Mouse (Mus musculus) myocyte (in vitro differentiated cells): ENCODE results near the gene Ntf5. TPM values are rescaled to one million over a fixed set of nuclear protein-coding genes. Genes with fewer than 3 reads are reported as not detected.
A peak's percentile ranks its signal among the peaks of the same experiment; 100 is the strongest.
"Not testable (repeated sequence)": the region's sequence is repeated elsewhere in the genome, so short reads cannot be mapped to it uniquely, and the experiment has no call there.

Experiments
- H3K27me3 ChIP-seq: one replicate; pipeline ENCODE4 v1.6.1; 2011; ENCODE audit not compliant: control insufficient read depth, insufficient read depth, insufficient read length
- H3K36me3 ChIP-seq: one replicate; pipeline ENCODE4 v1.6.1; 2011; ENCODE audit not compliant: control insufficient read depth, insufficient read depth
- H3K4me2 ChIP-seq: one replicate; pipeline ENCODE4 v1.6.1; 2011; ENCODE audit warnings: low read depth, control low read depth
- H3K4me3 ChIP-seq: one replicate; pipeline ENCODE4 v1.5.1; 2011; ENCODE audit warnings: mild to moderate bottlenecking, control low read depth, moderate library complexity
- H3K79me2 ChIP-seq: one replicate; pipeline ENCODE4 v1.6.1; 2011; ENCODE audit not compliant: control insufficient read depth, insufficient read depth
- H3ac ChIP-seq: one replicate; pipeline ENCODE4 v1.6.1; 2011; ENCODE audit not compliant: control insufficient read depth, insufficient read length
- CEBPB ChIP-seq: IDR thresholded peaks from 2 replicates; pipeline ENCODE4 v1.6.1; 2011; ENCODE audit warnings: mild to moderate bottlenecking, moderate library complexity; ENCODE audit not compliant: poor library complexity, insufficient read depth, severe bottlenecking
- E2F4 ChIP-seq: IDR thresholded peaks from one replicate; pipeline ENCODE4 v1.6.1; 2011; ENCODE audit warnings: mild to moderate bottlenecking, control low read depth, moderate library complexity; ENCODE audit not compliant: insufficient read depth
- MAX ChIP-seq: IDR thresholded peaks from one replicate; pipeline ENCODE4 v1.6.1; 2011; ENCODE audit warnings: low read depth, mild to moderate bottlenecking, control low read depth
- MYOD1 ChIP-seq, 3 experiments: IDR thresholded peaks; one replicate each; pipeline ENCODE4 v1.6.1; 2011; ENCODE audit warnings: control low read depth in 2 of 3, low read depth in 2 of 3, mild to moderate bottlenecking in 2 of 3, moderate library complexity in 1 of 3; ENCODE audit not compliant: insufficient read length in 2 of 3, control insufficient read depth in 1 of 3
- MYOG ChIP-seq, 3 experiments: IDR thresholded peaks; one replicate each; pipeline ENCODE4 v1.6.1; 2011; ENCODE audit warnings: control low read depth in 2 of 3, low read depth in 2 of 3, mild to moderate bottlenecking in 2 of 3; ENCODE audit not compliant: insufficient read length in 2 of 3, control insufficient read depth in 1 of 3, insufficient read depth in 1 of 3
- POLR2A ChIP-seq: IDR thresholded peaks from one replicate; pipeline ENCODE4 v1.6.1; 2011; ENCODE audit warnings: low read depth, mild to moderate bottlenecking, control low read depth, moderate library complexity; ENCODE audit not compliant: insufficient read length
- POLR2AphosphoS2 ChIP-seq: IDR thresholded peaks from one replicate; pipeline ENCODE4 v1.6.1; 2011; ENCODE audit warnings: low read depth, control low read depth; ENCODE audit not compliant: insufficient read length
- REST ChIP-seq: IDR thresholded peaks from one replicate; pipeline ENCODE4 v1.6.1; 2011; ENCODE audit warnings: mild to moderate bottlenecking, control low read depth, moderate library complexity; ENCODE audit not compliant: insufficient read depth, insufficient read length
- SRF ChIP-seq: IDR thresholded peaks from one replicate; pipeline ENCODE4 v1.6.1; 2011; ENCODE audit warnings: low read depth; ENCODE audit not compliant: control insufficient read depth, insufficient read length
- TCF12 ChIP-seq: IDR thresholded peaks from one replicate; pipeline ENCODE4 v1.6.1; 2011; ENCODE audit warnings: mild to moderate bottlenecking, control low read depth; ENCODE audit not compliant: poor library complexity, insufficient read depth, severe bottlenecking
- TCF3 ChIP-seq: IDR thresholded peaks from one replicate; pipeline ENCODE4 v1.6.1; 2011; ENCODE audit warnings: low read depth, control low read depth; ENCODE audit not compliant: insufficient read length
- USF1 ChIP-seq: IDR thresholded peaks from one replicate; pipeline ENCODE4 v1.6.1; 2011; ENCODE audit warnings: low read depth, mild to moderate bottlenecking, control low read depth, moderate library complexity
- polyA plus RNA-seq: library from polyadenylated mRNA; unstranded; fragments of >200 nt; fragmentation: generic; extraction: Trizol; gene quantifications from one replicate; pipeline ENCODE4 v1.2.1, GENCODE M21; 2012; ENCODE audit warnings: missing spikeins

Ntf5 gene
- polyA plus RNA-seq, 1 experiment = 1.9 TPM

DNA sequence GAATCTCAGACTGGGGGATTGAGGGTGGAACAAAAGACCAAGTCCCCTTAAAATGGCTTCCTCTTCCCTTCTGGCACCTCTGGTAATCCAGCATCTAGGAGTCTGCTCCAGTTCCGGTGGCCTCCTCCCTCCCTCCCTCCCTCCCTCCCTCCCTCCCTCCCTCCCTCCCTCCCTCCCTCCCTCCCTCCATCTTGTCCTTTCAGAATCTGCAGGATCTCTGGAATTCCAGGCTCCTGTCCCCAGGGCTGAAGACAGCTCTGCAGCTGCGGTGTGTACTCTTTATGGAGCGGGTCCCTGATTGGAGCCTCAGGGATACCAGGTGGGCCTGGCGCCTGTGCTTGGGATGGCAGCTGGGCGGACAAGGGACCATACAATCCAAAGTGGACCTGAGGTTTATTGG lies 47.8 kb downstream of the Ntf5 start:
- peak overlapping the region; percentile 99 for H3K4me3 ChIP-seq
- peaks cover 40% of the 10 kb centered on the region for H3K36me3 ChIP-seq
- no peak for TF ChIP-seq TCF12
- peak in 2 of 3 experiments; percentile 26 to 56 for TF ChIP-seq MYOG (IDR thresholded peaks at IDR 0.05; ENCODE audit: control insufficient read depth in 1 of 3, insufficient read depth in 1 of 3, insufficient read length in 2 of 3, low read depth in 2 of 3)
- peak in 2 of 3 experiments; percentile 37 to 54 for TF ChIP-seq MYOD1 (IDR thresholded peaks at IDR 0.05; ENCODE audit: control insufficient read depth in 1 of 3, insufficient read length in 2 of 3, low read depth in 2 of 3)
- H3K79me2 ChIP-seq = peaks cover 57% of the 10 kb centered on the region
- no peaks in the 10 kb centered on the region for H3K27me3 ChIP-seq
- H3K4me2 ChIP-seq = peak overlapping the region; percentile 100
- no peak overlapping the region for H3ac ChIP-seq

DNA sequence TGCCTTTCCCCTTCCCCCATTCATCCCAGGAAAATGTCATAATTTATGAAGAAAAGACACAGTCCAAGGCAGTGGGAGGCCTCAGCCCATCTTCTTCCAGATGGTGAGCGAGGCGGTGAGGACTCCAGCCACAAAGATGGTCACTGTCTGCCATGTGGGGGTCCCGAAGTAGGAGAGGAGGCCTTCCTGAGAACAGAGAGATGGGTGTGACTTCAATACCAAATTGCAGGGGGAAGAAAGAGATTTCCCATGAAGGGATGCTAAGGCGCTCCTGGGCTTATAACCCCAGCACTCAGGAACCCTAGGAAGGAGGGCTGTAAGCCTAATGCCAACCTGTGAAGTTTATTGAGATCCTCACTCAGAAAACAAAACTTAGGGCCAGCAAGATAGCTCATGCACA lies 48.3 kb downstream of the Ntf5 start:
- Histone ChIP-seq H3K4me2 (peak overlapping the region; percentile 65), H3ac (no peak overlapping the region), H3K27me3 (no peaks in the 10 kb centered on the region), H3K36me3 (peaks cover 40% of the 10 kb centered on the region), H3K4me3 (peak overlapping the region; percentile 99), H3K79me2 (peaks cover 57% of the 10 kb centered on the region)
- TF ChIP-seq TCF3 = no peak
- no peak for TF ChIP-seq USF1
- no peak for TF ChIP-seq REST
- TF ChIP-seq POLR2AphosphoS2 = no peak
- no peak for TF ChIP-seq POLR2A
- no peak for TF ChIP-seq MYOD1 (IDR thresholded peaks at IDR 0.05; ENCODE audit: control insufficient read depth in 1 of 3, insufficient read length in 2 of 3, low read depth in 2 of 3)
- TF ChIP-seq TCF12 = no peak
- TF ChIP-seq E2F4 = no peak
- no peak for TF ChIP-seq CEBPB
- no peak for TF ChIP-seq SRF
- no peak for TF ChIP-seq MAX
- TF ChIP-seq MYOG (IDR thresholded peaks at IDR 0.05; ENCODE audit: control insufficient read depth in 1 of 3, insufficient read depth in 1 of 3, insufficient read length in 2 of 3, low read depth in 2 of 3) = no peak

DNA sequence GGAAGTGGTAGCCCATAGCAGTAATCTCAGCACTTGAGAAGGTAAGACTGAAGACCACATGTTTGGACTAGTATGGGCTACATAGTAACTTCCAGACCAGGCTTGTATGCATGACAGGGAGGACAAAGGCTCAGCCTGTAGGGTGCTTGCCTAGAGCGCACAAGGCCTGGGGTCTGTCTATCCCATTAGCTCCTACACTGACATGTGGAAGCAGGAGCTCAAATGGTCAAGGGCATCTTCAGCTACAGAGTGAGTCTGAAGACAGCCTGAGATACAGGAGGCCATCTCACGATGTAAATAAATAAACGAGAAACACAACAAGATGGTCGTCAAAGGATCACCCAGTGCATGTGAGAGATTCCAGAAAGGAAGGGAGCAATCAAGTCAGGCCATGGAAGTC lies 48.8 kb downstream of the Ntf5 start:
- no peak overlapping the region for H3ac ChIP-seq
- peaks cover 37% of the 10 kb centered on the region for H3K36me3 ChIP-seq
- no peaks in the 10 kb centered on the region for H3K27me3 ChIP-seq
- H3K4me3 ChIP-seq = no peak overlapping the region
- H3K79me2 ChIP-seq = peaks cover 54% of the 10 kb centered on the region
- H3K4me2 ChIP-seq = peak overlapping the region; percentile 31
- TF ChIP-seq POLR2A (no peak), TCF3 (no peak), SRF (no peak), MAX (no peak), MYOD1 (IDR thresholded peaks at IDR 0.05; ENCODE audit: control insufficient read depth in 1 of 3, insufficient read length in 2 of 3, low read depth in 2 of 3) (no peak)

GRCm38 (mm10) chr7:45462868-45463267 lies 49.4 kb downstream of the Ntf5 start:
- H3K4me3 ChIP-seq, H3K27me3 ChIP-seq, H3ac ChIP-seq: not testable (repeated sequence)
- peak overlapping the region; percentile 31 for H3K4me2 ChIP-seq
- peaks cover 49% of the 10 kb centered on the region for H3K79me2 ChIP-seq
- H3K36me3 ChIP-seq = peaks cover 32% of the 10 kb centered on the region

GRCm38 (mm10) chr7:45463987-45464778 lies 50.7 kb downstream of the Ntf5 start:
- Histone ChIP-seq H3K4me2 (peak overlapping the region; percentile 2), H3K4me3 (no peak overlapping the region), H3ac (no peak overlapping the region), H3K27me3 (no peaks in the 10 kb centered on the region), H3K79me2 (peaks cover 36% of the 10 kb centered on the region), H3K36me3 (peaks cover 24% of the 10 kb centered on the region)
- TF ChIP-seq TCF3 (no peak), USF1 (no peak), POLR2AphosphoS2 (peak; percentile 23)

DNA sequence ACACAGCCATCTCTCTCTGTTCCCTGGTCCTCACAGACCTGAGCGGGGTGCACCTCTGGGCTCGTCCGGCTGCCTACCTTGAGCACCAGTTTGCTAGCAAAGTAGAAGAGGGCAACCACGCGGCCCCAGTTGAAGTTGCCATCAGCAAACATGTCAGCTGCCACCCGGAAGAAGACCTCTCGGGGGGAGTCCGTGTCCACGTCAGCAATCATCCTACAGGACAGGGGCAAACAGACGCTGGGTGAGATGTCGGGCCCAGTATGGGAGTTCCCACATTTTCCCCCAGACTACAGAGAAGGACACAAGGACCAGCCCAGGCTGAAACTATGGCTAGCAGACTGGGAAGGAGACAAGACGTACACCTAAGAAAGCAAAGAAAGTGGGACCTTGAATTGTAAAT lies 51.6 kb downstream of the Ntf5 start:
- TF ChIP-seq REST (no peak), SRF (no peak), MAX (no peak), TCF3 (no peak), E2F4 (no peak), POLR2AphosphoS2 (no peak), POLR2A (no peak), MYOG (IDR thresholded peaks at IDR 0.05; ENCODE audit: control insufficient read depth in 1 of 3, insufficient read depth in 1 of 3, insufficient read length in 2 of 3, low read depth in 2 of 3) (no peak), TCF12 (no peak), MYOD1 (IDR thresholded peaks at IDR 0.05; ENCODE audit: control insufficient read depth in 1 of 3, insufficient read length in 2 of 3, low read depth in 2 of 3) (no peak), USF1 (no peak), CEBPB (no peak)

More for the DNA sequence above, 51.6 kb downstream of the Ntf5 start:
- peak overlapping the region; percentile 54 for H3K4me3 ChIP-seq
- H3K36me3 ChIP-seq = peaks cover 24% of the 10 kb centered on the region
- H3K79me2 ChIP-seq = peaks cover 32% of the 10 kb centered on the region
- H3K27me3 ChIP-seq = no peaks in the 10 kb centered on the region
- peak overlapping the region; percentile 90 for H3K4me2 ChIP-seq
- no peak overlapping the region for H3ac ChIP-seq
